Mouse (Mus musculus) heart, embryonic 10.5 days (tissue): ENCODE results near the gene Tmem150a. TPM values are rescaled to one million over a fixed set of nuclear protein-coding genes. Genes with fewer than 3 reads are reported as not detected.
A peak's percentile ranks its signal among the peaks of the same experiment; 100 is the strongest.

Experiments used
- DNase-seq: peaks from one replicate; pipeline ENCODE4 v3.0.0-alpha.2; 2017; ENCODE audit warnings: low spot score
- H3K27ac ChIP-seq: fragments of 300-500 bp; sonication (generic); 2 replicates; pipeline ENCODE4 v1.5.1; 2016; ENCODE audit warnings: mild to moderate bottlenecking
- H3K27me3 ChIP-seq: fragments of 300-500 bp; sonication (generic); 2 replicates; pipeline ENCODE4 v1.6.1; 2016; ENCODE audit warnings: mild to moderate bottlenecking; ENCODE audit not compliant: poor library complexity, insufficient read depth, severe bottlenecking
- H3K36me3 ChIP-seq: fragments of 300-500 bp; sonication (generic); 2 replicates; pipeline ENCODE4 v1.6.1; 2016; ENCODE audit warnings: mild to moderate bottlenecking, moderate library complexity
- H3K4me1 ChIP-seq: fragments of 300-500 bp; sonication (generic); 2 replicates; pipeline ENCODE4 v1.6.1; 2016; ENCODE audit warnings: mild to moderate bottlenecking
- H3K4me3 ChIP-seq: fragments of 300-500 bp; sonication (generic); 2 replicates; pipeline ENCODE4 v1.5.1; 2016; ENCODE audit warnings: mild to moderate bottlenecking, moderate library complexity
- H3K9me3 ChIP-seq: fragments of 300-500 bp; sonication (generic); 2 replicates; pipeline ENCODE4 v1.6.1; 2016; ENCODE audit warnings: mild to moderate bottlenecking, moderate library complexity
- WGBS: fragments of 180-500 bp; shearing (Covaris S2); methylation state at CpG from one replicate; pipeline ENCODE4 v1.1.7; 2016; 5-methylcytosine and 5-hydroxymethylcytosine counted together
- polyA plus RNA-seq: library from polyadenylated mRNA; unstranded; fragments of >200 nt; fragmentation: Nextera tagmentation; extraction: Ambion mirVana; gene quantifications from 2 replicates; pipeline ENCODE4 v1.2.1, GENCODE M21; 2016

Tmem150a gene
- polyA plus RNA-seq, 1 experiment from 2014 or later, result 24.9 TPM

DNA sequence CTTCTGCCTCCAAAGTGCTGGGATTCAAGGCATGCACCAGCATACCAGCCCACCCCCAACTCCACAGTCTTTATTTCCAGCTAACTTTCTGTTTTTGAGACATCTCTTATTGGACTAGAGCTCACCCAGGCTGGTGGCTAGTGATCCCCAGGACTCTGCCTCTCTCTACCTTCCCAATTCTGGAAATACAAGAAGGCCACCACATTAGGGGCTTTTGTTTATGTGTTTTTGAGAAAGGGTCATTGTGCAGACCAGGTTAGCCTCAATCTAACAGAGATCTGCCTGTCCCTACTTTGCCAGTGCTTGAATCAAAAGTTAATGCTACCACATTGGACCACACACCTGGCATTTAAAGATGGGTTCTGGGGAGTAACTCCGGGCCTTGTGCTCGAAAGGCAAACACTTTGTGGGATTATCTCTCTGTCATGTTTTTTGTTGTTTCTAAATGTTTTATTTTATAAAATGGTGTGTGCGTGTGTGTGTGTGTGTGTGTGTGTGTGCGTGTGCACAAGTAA, 12.3 kb downstream of the Tmem150a start:
- Histone ChIP-seq H3K4me1 (peaks cover 34% of the 10 kb centered on the region), H3K9me3 (no peaks in the 10 kb centered on the region), H3K27me3 (no peaks in the 10 kb centered on the region), H3K27ac (no peak overlapping the region), H3K36me3 (0 out of 2 replicates have a peak, but pooled peaks cover 6% of the 10 kb centered on the region), H3K4me3 (no peak overlapping the region)
- DNase-seq, result no peak
- WGBS, result 80% methylated on average over 4 of the region's 4 CpGs

DNA sequence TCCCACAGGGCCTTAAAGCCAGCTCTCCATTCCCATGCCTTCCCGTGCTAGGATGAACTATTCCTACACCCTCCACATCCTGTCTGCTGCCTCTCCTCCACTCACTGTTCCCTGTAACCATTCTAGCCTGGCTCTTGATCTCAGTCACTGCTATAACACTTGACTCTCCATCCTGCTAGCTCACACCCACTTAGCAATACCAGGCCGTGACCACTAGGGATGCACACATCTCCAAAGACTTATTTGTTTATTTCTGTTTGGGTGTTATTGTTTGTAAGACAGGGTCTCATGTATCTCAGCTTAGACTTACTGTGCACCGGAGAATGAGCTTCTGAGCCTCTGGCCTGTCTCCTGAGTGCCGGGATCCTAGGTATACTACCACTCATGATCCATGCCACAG, 14.3 kb downstream of the Tmem150a start:
- Histone ChIP-seq H3K4me1 (peaks cover 43% of the 10 kb centered on the region), H3K27me3 (no peaks in the 10 kb centered on the region), H3K27ac (0 out of 2 replicates have a peak overlapping the region, but pooled peaks have one; percentile 25), H3K9me3 (no peaks in the 10 kb centered on the region), H3K4me3 (no peak overlapping the region), H3K36me3 (0 out of 2 replicates have a peak, but pooled peaks cover 6% of the 10 kb centered on the region)
- 72% methylated on average over 4 of the region's 4 CpGs for WGBS
- DNase-seq, result no peak

DNA sequence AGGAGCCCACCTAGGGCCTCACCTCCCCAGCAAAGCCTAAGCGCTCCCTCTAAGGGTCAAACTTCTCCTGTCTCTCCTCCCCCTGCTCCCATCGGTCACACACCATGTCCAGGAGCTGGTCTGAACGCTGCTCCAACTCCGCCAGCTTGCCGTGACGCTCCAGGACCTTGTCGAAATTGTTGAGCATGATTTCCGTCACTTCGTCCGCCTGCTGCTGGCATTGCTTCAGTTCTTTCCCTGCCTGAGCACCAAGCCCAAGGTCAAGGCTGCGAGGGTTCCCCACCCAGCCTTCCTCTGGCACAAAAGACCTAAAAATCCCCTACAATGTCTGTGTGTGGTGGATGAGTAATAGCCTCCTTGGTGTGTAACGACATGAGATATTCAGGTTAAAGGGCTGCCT, 14.8 kb downstream of the Tmem150a start:
- no peaks in the 10 kb centered on the region for H3K9me3 ChIP-seq
- H3K27ac ChIP-seq, result 0 out of 2 replicates have a peak overlapping the region, but pooled peaks have one; percentile 23
- 72% methylated on average over 12 of the region's 12 CpGs for WGBS
- no peak overlapping the region for H3K4me3 ChIP-seq
- no peak for DNase-seq
- H3K4me1 ChIP-seq, result peaks cover 43% of the 10 kb centered on the region
- 0 out of 2 replicates have a peak, but pooled peaks cover 6% of the 10 kb centered on the region for H3K36me3 ChIP-seq
- no peaks in the 10 kb centered on the region for H3K27me3 ChIP-seq

DNA sequence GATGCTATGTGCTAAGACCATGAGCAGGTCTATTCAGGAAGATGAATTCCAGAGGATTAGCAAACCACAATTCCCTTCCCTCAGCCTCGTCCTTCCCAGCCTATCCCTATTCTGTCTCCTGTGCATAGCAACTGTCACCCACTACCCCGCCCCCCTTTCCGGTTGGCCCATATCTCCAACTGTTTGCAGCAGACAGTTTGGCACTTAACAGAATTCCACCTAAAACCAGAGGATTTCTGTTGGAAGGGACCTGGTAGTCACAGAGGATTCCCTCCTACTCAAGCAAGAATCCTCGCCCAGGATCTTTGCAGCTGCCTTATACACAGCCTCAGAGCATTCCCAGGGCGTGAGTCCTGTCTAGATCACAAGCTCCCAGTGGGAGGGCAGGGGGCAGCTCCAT, 15.9 kb downstream of the Tmem150a start:
- WGBS, result 33% methylated on average over 5 of the region's 5 CpGs
- H3K27me3 ChIP-seq, result no peaks in the 10 kb centered on the region
- 0 out of 2 replicates have a peak overlapping the region, but pooled peaks have one; percentile 15 for H3K4me3 ChIP-seq
- no peaks in the 10 kb centered on the region for H3K9me3 ChIP-seq
- peaks cover 43% of the 10 kb centered on the region for H3K4me1 ChIP-seq
- peak overlapping the region; percentile 72 for H3K27ac ChIP-seq
- DNase-seq, result peak; percentile 80
- H3K36me3 ChIP-seq, result 0 out of 2 replicates have a peak, but pooled peaks cover 6% of the 10 kb centered on the region

DNA sequence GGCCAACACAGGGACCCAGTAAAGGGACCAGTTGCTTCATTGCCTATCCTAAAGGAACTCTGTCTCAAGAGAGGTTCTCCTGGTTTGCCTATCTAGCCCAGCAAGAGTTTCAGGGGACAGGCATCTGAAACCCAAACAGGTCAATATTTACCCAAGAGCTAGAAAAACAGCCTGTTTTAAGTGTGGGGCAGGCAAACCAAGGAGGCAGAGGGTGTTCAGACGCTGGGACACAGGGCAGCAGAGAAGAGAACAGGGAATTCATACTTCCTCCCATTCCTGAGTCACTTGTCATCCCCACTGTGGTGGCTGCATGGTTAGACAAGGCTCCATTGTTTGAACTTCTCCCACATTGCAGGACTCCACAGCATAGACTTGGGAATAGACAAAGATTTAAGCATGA, 16.3 kb downstream of the Tmem150a start:
- WGBS, result 9% methylated on average over 1 of the region's 1 CpGs
- peaks cover 43% of the 10 kb centered on the region for H3K4me1 ChIP-seq
- H3K9me3 ChIP-seq, result no peaks in the 10 kb centered on the region
- H3K4me3 ChIP-seq, result 0 out of 2 replicates have a peak overlapping the region, but pooled peaks have one; percentile 15
- no peaks in the 10 kb centered on the region for H3K27me3 ChIP-seq
- H3K36me3 ChIP-seq, result 0 out of 2 replicates have a peak, but pooled peaks cover 6% of the 10 kb centered on the region
- no peak for DNase-seq
- peak overlapping the region; percentile 72 for H3K27ac ChIP-seq

DNA sequence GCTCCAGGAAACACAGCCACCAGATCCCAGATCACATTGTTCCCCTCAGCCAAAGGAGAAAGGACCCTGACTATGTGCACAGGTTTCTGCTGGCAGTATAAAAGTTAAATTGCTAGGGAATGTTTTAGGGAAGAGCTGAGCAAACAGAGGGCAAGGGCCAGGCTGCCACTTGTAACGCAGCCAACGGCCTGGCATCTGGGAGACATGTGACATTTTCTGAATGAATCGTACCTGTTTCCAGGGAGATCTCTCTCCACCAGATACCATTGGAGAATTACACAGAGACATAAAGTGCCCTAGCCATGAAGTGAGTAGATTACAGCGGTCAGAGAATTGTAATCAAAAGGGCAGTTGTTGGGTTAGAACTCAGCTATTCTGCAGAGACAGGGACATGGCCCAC, 17.9 kb downstream of the Tmem150a start:
- 90% methylated on average over 4 of the region's 4 CpGs for WGBS
- Histone ChIP-seq H3K36me3 (0 out of 2 replicates have a peak, but pooled peaks cover 6% of the 10 kb centered on the region), H3K4me3 (no peak overlapping the region), H3K4me1 (peaks cover 43% of the 10 kb centered on the region), H3K9me3 (no peaks in the 10 kb centered on the region), H3K27ac (peak overlapping the region; percentile 49; the same call in 1 of the 2 replicates), H3K27me3 (no peaks in the 10 kb centered on the region)
- no peak for DNase-seq

DNA sequence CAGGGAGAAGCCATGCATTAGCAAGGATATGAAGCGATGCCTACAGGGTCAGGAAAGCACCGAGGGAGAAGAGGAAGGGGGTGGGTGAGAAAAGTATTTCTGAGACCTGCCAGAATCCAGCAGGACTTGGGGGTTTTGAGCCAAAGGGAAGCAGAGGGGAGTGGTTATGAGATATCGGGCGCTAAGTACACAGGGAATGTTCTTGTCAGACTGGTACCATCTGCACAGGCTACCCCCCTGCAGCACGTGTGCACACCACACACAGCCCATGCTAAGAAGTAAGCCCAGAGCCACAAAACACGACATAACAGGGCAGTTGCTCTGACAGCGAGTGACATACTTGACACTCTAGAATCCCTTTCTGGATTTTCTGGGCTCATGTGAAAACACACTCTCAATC, 19.0 kb downstream of the Tmem150a start:
- peaks cover 43% of the 10 kb centered on the region for H3K4me1 ChIP-seq
- H3K4me3 ChIP-seq, result no peak overlapping the region
- peaks cover under 1% of the 10 kb centered on the region; the same call in 1 of the 2 replicates for H3K27me3 ChIP-seq
- no peaks in the 10 kb centered on the region for H3K9me3 ChIP-seq
- 47% methylated on average over 7 of the region's 7 CpGs for WGBS
- H3K27ac ChIP-seq, result peak overlapping the region; percentile 49; the same call in 1 of the 2 replicates
- H3K36me3 ChIP-seq, result 0 out of 2 replicates have a peak, but pooled peaks cover 1% of the 10 kb centered on the region
- no peak for DNase-seq

DNA sequence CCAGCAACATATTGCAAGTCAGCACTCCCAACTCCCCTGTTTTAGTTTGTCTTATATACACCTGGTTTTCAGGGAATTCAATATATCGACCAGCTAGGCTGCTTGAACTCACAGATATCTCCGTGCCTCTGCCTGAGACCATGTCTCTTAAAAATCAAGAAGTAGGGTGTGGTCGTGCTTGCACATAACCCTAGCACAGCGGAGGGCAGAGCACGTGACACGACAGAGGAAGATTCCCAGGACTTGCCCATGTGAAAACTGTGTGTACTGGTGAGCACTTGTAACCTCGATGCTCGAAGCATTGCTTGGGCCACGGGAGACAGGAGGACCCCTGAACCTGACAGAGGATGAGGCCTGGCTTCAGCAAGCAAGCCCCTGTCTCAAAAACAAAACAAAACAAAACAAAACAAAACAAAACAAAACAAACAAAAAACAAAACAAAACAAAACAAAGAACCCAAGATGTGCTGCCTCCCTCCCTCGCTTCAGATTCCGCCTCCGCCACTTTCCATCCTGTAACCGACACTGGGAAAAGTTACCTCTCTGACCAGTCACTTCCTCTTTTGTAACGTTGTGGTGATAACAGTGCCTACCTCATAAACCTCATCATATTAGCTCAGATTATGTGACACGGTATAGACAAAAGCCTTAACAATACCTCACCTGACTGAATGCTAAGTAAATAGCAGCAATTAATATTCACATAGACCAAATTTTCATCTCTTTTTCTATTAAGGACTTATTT, 19.7 kb downstream of the Tmem150a start:
- Histone ChIP-seq H3K27ac (0 out of 2 replicates have a peak overlapping the region, but pooled peaks have one; percentile 67), H3K4me3 (no peak overlapping the region), H3K27me3 (peaks cover 5% of the 10 kb centered on the region; the same call in 1 of the 2 replicates), H3K4me1 (peaks cover 41% of the 10 kb centered on the region), H3K36me3 (no peaks in the 10 kb centered on the region), H3K9me3 (no peaks in the 10 kb centered on the region)
- DNase-seq, result no peak
- WGBS, result 72% methylated on average over 15 of the region's 15 CpGs

DNA sequence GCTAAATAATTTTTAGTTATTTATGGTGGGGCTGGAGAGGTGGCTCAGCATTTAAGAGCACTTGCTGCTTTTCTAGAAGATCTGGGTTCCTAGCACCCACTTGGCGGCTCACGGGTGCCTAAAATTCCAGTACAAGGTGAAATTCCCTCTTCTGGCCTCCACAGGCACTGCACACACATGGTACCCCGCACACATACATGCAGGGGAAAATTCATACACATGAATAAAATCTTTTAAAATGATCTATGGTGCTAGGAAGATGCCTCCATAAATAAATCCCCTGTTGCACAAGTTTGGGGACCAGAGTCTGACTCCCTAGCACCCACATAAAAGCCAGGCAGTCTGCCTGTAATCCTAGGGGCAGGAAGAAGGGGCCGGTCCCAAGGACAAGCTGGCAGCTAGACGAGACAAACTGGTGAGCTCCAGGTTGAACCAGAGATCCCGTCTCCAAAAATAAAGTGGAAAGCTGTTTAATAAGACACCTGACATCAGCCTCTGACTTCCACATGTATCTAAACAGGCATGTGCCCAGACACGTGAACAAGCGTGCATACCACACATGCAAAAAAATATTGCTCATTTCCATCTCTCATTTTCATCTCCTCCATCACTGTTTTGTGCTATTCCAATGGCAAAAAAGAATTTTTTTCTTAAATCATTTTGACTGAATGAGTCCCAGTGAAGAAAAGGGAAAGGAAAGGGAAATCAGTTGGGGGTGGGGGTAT, 23.4 kb downstream of the Tmem150a start:
- H3K27ac ChIP-seq, result no peak overlapping the region
- no peaks in the 10 kb centered on the region for H3K9me3 ChIP-seq
- no peaks in the 10 kb centered on the region for H3K36me3 ChIP-seq
- H3K27me3 ChIP-seq, result peaks cover 5% of the 10 kb centered on the region; the same call in 1 of the 2 replicates
- H3K4me3 ChIP-seq, result peak overlapping the region; percentile 69; the same call in 1 of the 2 replicates
- DNase-seq, result no peak
- H3K4me1 ChIP-seq, result peaks cover 17% of the 10 kb centered on the region
- 85% methylated on average over 8 of the region's 8 CpGs for WGBS

DNA sequence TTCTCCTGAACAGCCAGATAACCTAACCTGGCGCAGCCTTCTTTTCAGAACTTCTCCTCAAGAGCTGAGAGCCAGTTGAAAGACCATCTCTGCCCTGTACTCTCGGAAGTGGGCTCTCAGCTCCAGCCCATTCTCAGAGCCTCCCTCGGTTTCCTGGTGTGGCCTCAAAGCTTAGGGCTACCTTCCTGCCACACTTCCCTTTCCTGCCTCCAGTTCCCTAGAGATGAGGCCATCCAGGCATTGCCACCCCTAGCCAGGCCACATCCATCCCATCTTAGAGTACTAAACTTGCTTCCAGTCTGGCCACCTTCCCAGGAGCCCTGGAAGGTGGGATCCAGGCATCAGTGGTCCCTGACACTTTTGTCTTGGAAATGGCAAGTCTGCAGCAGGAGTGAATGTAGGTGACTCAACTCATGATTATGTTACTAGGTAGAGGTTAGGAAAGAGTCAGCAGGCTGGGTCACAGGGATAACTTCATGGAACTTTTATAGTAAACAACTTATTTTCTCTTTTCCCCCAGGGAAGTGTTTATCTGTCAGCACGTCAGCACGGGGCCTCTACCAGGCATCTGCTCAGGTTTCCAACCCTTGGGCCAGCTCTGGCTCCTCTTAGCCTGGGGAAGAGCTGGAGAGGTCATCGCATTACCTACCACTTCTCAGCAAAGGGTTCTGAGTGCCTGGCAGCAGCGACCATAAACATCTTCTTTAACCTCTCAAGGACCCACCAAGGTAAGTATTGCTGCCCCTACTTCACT, 24.3 kb downstream of the Tmem150a start:
- peak overlapping the region; percentile 88 for H3K27ac ChIP-seq
- 26% methylated on average over 7 of the region's 7 CpGs for WGBS
- peak overlapping the region; percentile 69 for H3K4me3 ChIP-seq
- DNase-seq, result no peak
- no peaks in the 10 kb centered on the region for H3K9me3 ChIP-seq
- peaks cover 5% of the 10 kb centered on the region; the same call in 1 of the 2 replicates for H3K27me3 ChIP-seq
- peaks cover 6% of the 10 kb centered on the region; the same call in 1 of the 2 replicates for H3K36me3 ChIP-seq
- H3K4me1 ChIP-seq, result peaks cover 10% of the 10 kb centered on the region

DNA sequence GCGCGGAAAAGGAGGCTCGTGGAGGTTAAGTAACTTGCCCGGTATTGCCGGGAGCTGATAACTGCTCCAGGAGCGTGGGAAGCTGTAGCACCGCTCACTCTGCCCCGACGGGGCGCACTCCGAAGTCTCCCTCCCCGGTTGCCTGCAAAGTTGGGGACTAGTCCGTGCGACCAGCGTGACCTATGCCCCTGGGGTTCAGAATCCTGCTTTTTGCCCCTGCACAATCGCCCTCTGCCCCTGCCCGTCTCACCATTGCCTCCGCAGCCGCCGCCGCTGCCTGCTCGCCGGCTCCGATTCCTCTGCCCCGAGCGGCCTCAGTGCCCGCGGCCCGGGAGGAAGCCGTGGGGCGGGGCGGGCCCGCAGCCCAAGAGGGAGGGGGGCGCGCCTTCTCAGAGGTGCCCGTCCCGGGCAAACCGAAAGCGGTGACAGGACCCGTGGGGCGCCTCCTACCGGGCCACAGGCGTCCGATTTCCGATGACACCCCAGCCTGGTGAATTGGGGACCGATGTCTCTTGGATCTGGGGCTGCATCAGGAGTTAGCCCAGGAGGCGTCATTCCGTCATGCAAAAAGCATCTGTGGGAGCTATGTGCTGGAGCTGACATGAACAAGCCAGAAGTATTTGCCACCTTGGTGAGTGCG, 25.0 kb downstream of the Tmem150a start, which contains the start of gene Vamp5:
TSS of gene Vamp5 (minus strand) at position 338 of the 640 bp plus-strand sequence.
- Histone ChIP-seq H3K27me3 (peaks cover 5% of the 10 kb centered on the region; the same call in 1 of the 2 replicates), H3K4me1 (peaks cover 10% of the 10 kb centered on the region), H3K27ac (peak within 1 kb of the TSS; percentile 88), H3K4me3 (peak within 1 kb of the TSS; percentile 69), H3K36me3 (peaks cover 13% of the 10 kb centered on the region), H3K9me3 (no peaks in the 10 kb centered on the region)
- 1% methylated on average over 49 of the region's 49 CpGs for WGBS
- peak; percentile 85 for DNase-seq
